Mouse (Mus musculus): ENCODE results near the gene Hoxa7. TPM values are rescaled to one million over a fixed set of nuclear protein-coding genes. Genes with fewer than 3 reads are reported as not detected.

Gene Hoxa7
- polyA plus RNA-seq, 1 experiment = 2.5 TPM

GRCm38 (mm10) chr6:52265913-52266665 lies 44.4 kb upstream of the Hoxa7 start:
- 5% methylated on average over 19 of the region's 19 CpGs for WGBS
- peaks cover 76% of the 10 kb centered on the region for H3K27me3 ChIP-seq (ENCODE audit: control insufficient read depth, insufficient read depth, low read length)
- peaks cover 2% of the 10 kb centered on the region; the same call in 1 of the 2 replicates for H3K4me1 ChIP-seq (ENCODE audit: control insufficient read depth, insufficient read depth, insufficient read length, low read length)
- H3K36me3 ChIP-seq (ENCODE audit: control insufficient read depth, insufficient read depth, low read length) = no peaks in the 10 kb centered on the region
- no peak overlapping the region for H3K27ac ChIP-seq (ENCODE audit: insufficient read depth, low read depth, low read length)
- TF ChIP-seq CTCF (IDR thresholded peaks at IDR 0.05; ENCODE audit: extremely low read depth, insufficient read length, insufficient replicate concordance, low read depth, low read length) (no peak), POLR2A (IDR thresholded peaks at IDR 0.05; ENCODE audit: low read depth, low read length) (no peak)
- H3K4me3 ChIP-seq (ENCODE audit: low read depth, low read length) = no peak overlapping the region

- WGBS = 3% methylated on average over 18 of the region's 18 CpGs
- H3K36me3 ChIP-seq (ENCODE audit: control insufficient read depth, insufficient read depth, low read length) = no peaks in the 10 kb centered on the region
- H3K4me1 ChIP-seq (ENCODE audit: control insufficient read depth, insufficient read depth, insufficient read length, low read length) = no peaks in the 10 kb centered on the region
- no peak for TF ChIP-seq POLR2A (IDR thresholded peaks at IDR 0.05; ENCODE audit: low read depth, low read length)
- no peak overlapping the region for H3K4me3 ChIP-seq (ENCODE audit: low read depth, low read length)
- H3K27ac ChIP-seq (ENCODE audit: insufficient read depth, low read depth, low read length) = no peak overlapping the region
- H3K27me3 ChIP-seq (ENCODE audit: control insufficient read depth, insufficient read depth, low read length) = peaks cover 79% of the 10 kb centered on the region
Measured at GRCm38 (mm10) chr6:52265306-52265912, 43.8 kb upstream of the Hoxa7 start.

- TF ChIP-seq CTCF (IDR thresholded peaks at IDR 0.05; ENCODE audit: extremely low read depth, insufficient read length, insufficient replicate concordance, low read depth, low read length) (no peak), POLR2A (IDR thresholded peaks at IDR 0.05; ENCODE audit: low read depth, low read length) (no peak)
- WGBS = 10% methylated on average over 5 of the region's 5 CpGs
- Histone ChIP-seq H3K4me1 (ENCODE audit: control insufficient read depth, insufficient read depth, insufficient read length, low read length) (0 out of 2 replicates have a peak, but pooled peaks cover 4% of the 10 kb centered on the region), H3K36me3 (ENCODE audit: control insufficient read depth, insufficient read depth, low read length) (no peaks in the 10 kb centered on the region), H3K4me3 (ENCODE audit: low read depth, low read length) (no peak overlapping the region), H3K27me3 (ENCODE audit: control insufficient read depth, insufficient read depth, low read length) (peaks cover 84% of the 10 kb centered on the region), H3K27ac (ENCODE audit: insufficient read depth, low read depth, low read length) (no peak overlapping the region)
Measured at GRCm38 (mm10) chr6:52264106-52264790, 42.6 kb upstream of the Hoxa7 start.

- peaks cover 87% of the 10 kb centered on the region for H3K27me3 ChIP-seq (ENCODE audit: control insufficient read depth, insufficient read depth, low read length)
Measured at GRCm38 (mm10) chr6:52263321-52263585, 41.6 kb upstream of the Hoxa7 start.

GRCm38 (mm10) chr6:52262463-52263320 lies 41.0 kb upstream of the Hoxa7 start:
- Histone ChIP-seq H3K27ac (ENCODE audit: insufficient read depth, low read depth, low read length) (no peak overlapping the region), H3K27me3 (ENCODE audit: control insufficient read depth, insufficient read depth, low read length) (peaks cover 86% of the 10 kb centered on the region), H3K36me3 (ENCODE audit: control insufficient read depth, insufficient read depth, low read length) (no peaks in the 10 kb centered on the region), H3K4me3 (ENCODE audit: low read depth, low read length) (no peak overlapping the region), H3K4me1 (ENCODE audit: control insufficient read depth, insufficient read depth, insufficient read length, low read length) (0 out of 2 replicates have a peak, but pooled peaks cover 4% of the 10 kb centered on the region)
- 5% methylated on average over 24 of the region's 24 CpGs for WGBS
- TF ChIP-seq CTCF (IDR thresholded peaks at IDR 0.05; ENCODE audit: extremely low read depth, insufficient read length, insufficient replicate concordance, low read depth, low read length) (no peak), POLR2A (IDR thresholded peaks at IDR 0.05; ENCODE audit: low read depth, low read length) (no peak)

More at GRCm38 (mm10) chr6:52263321-52263585, 41.6 kb upstream of the Hoxa7 start:
- no peaks in the 10 kb centered on the region for H3K36me3 ChIP-seq (ENCODE audit: control insufficient read depth, insufficient read depth, low read length)
- TF ChIP-seq CTCF (IDR thresholded peaks at IDR 0.05; ENCODE audit: extremely low read depth, insufficient read length, insufficient replicate concordance, low read depth, low read length) (no peak), POLR2A (IDR thresholded peaks at IDR 0.05; ENCODE audit: low read depth, low read length) (no peak)
- H3K4me1 ChIP-seq (ENCODE audit: control insufficient read depth, insufficient read depth, insufficient read length, low read length) = 0 out of 2 replicates have a peak, but pooled peaks cover 4% of the 10 kb centered on the region
- H3K4me3 ChIP-seq (ENCODE audit: low read depth, low read length) = no peak overlapping the region
- no peak overlapping the region for H3K27ac ChIP-seq (ENCODE audit: insufficient read depth, low read depth, low read length)
- 6% methylated on average over 6 of the region's 6 CpGs for WGBS

GRCm38 (mm10) chr6:52261751-52262462 lies 40.3 kb upstream of the Hoxa7 start:
- WGBS = 5% methylated on average over 9 of the region's 9 CpGs
- TF ChIP-seq CTCF (IDR thresholded peaks at IDR 0.05; ENCODE audit: extremely low read depth, insufficient read length, insufficient replicate concordance, low read depth, low read length) (no peak), POLR2A (IDR thresholded peaks at IDR 0.05; ENCODE audit: low read depth, low read length) (no peak)

More at GRCm38 (mm10) chr6:52261751-52262462, 40.3 kb upstream of the Hoxa7 start:
- peaks cover 91% of the 10 kb centered on the region for H3K27me3 ChIP-seq (ENCODE audit: control insufficient read depth, insufficient read depth, low read length)
- H3K4me3 ChIP-seq (ENCODE audit: low read depth, low read length) = no peak overlapping the region
- H3K4me1 ChIP-seq (ENCODE audit: control insufficient read depth, insufficient read depth, insufficient read length, low read length) = 0 out of 2 replicates have a peak, but pooled peaks cover 4% of the 10 kb centered on the region
- H3K27ac ChIP-seq (ENCODE audit: insufficient read depth, low read depth, low read length) = no peak overlapping the region
- H3K36me3 ChIP-seq (ENCODE audit: control insufficient read depth, insufficient read depth, low read length) = no peaks in the 10 kb centered on the region

Data from small intestine, adult 2 months (tissue).